Mouse (Mus musculus): ENCODE measurements around the gene Slc25a39.

GRCm38 (mm10) chr11:102425555-102426316, 18.0 kb upstream of the Slc25a39 start:
- no peak for TF ChIP-seq CTCF (IDR thresholded peaks at IDR 0.05; ENCODE audit: low read depth, low read length)
- no peak for TF ChIP-seq POLR2A (IDR thresholded peaks at IDR 0.05; ENCODE audit: extremely low read depth, insufficient read depth, low read length)
